Mouse (Mus musculus) c-Kit-positive CD71-negative TER-119-negative erythroid progenitor cells, embryonic 14.5 days (primary cell): ENCODE measurements around the gene Rai2.
"Not testable (repeated sequence)": the region's sequence is repeated elsewhere in the genome, so short reads cannot be mapped to it uniquely, and the experiment has no call there.

Experiments
- DNase-seq: peaks from one replicate; pipeline ENCODE4 v3.0.0-alpha.2; 2013; ENCODE audit warnings: low read depth

Gene Rai2

DNA sequence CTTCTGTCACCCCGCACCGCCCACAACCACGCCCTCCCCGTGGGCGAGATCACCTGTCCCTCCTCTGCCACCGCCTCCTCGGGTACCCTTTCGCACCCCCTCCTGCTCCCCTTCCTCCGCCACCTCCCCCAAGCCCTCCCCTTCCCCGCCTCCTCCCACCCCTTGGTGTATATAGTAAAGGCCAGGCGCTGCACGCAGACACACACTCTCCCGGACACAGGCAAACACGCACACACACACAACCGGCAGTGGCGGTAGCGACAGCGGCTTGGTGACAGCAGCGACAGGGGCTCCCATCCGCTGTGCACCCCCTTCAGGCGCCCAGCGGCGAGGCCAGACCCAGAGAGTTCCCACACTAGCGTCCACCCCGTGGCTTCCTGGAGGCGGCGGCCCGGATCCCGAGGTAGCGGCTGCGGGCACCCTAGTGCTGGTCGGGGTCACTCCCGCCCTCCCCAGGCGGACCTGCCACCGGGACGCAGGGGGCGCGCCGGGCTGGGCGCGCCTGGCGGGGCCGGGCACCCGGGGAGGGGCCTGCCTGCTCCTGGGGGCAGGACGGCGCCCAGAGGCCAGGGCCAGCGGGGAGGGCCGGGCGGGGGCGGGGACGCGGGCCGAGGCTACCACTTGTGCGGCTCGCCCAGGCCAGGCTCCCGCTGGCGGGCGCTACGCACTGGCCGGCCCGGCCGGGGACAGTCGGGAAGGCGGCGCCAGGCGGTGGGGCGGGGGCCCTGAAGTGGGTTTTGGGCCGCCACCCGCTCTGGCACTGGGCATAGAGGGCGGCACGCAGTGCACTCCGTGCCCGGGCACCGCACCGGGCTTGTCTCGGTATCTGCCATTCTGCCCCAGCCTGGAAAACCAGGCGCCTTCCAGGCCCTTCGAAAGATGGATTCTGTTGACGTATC, at the start of gene Rai2:
Gene Rai2, plus strand, starts transcription at position 205 of the 899 bp plus-strand sequence.
- no peak for DNase-seq

DNA sequence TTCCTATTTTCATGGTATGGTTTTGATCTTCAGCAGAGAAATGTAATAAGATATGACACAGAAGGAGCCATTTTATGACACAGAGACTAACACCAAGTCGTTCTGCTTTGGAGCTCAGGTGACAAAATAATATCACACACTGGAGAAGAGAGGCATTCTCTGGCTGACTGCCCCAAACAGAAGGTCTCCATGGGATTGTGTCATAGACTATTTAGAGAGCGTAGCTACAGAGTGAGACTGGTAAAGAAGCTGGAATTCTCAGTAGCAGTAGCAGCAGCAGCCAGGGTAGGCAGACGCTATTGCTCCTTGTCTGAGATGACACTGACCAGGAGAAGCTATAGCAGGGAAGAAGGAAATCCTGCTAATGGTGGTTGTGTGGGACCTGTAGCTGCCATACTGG, 27.5 kb upstream of the Rai2 start:
- DNase-seq: no peak

DNA sequence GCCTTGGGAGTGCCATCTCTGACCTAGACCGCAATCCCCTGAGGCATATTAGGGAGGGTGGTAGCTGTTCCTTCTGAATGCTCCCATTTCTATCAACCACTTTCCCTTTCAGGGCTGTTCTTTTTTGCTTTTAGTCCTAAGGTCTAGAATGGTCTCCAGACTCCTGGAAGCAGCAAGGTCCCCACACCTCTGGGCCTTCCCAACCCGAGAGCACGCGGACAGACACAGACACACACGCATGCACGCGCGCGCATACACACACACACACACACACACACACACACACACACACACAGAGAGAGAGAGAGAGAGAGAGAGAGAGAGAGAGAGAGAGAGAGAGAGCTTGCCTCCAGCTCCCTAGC, 385 bp upstream of the Rai2 start:
- no peak for DNase-seq

DNA sequence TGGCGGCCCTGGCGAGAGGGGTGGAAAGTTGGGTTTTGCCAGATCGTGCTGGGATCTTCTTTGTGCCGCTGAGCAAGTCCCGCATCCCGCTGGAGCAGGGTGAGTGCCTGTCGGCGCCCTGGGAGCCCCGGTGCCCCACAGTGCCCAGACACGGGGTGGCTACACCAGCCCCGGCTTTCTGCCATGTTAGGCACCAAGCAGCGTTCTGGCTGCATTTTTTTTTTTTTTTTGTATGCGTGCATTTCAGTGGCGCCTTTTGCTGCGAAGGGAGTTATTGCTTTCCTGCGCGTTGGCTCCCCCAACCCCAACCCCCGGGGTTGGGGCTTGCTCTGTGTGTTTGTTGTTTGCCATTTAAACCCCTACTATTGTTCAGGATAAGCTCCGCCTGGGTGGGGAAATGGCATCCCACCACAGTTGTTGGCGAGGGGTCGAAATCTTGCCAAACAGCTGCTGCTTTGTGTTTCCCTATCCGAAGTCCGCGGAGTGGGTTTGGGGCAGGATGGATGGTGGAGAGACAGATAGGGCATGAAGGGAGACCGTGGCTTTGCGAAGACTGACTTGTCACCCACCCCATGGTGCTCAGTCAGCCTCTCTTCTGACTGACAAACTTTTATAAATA, 1.0 kb downstream of the Rai2 start:
- no peak for DNase-seq

GRCm38 (mm10) chrX:161718548-161718947, 1.7 kb downstream of the Rai2 start:
- no peak for DNase-seq

GRCm38 (mm10) chrX:161721082-161721481, 4.2 kb downstream of the Rai2 start:
- DNase-seq: no peak

- DNase-seq: no peak
These were observed 6.5 kb downstream of the Rai2 start for GRCm38 (mm10) chrX:161723391-161723808.

GRCm38 (mm10) chrX:161726257-161726656, 9.4 kb downstream of the Rai2 start:
- DNase-seq: no peak

DNA sequence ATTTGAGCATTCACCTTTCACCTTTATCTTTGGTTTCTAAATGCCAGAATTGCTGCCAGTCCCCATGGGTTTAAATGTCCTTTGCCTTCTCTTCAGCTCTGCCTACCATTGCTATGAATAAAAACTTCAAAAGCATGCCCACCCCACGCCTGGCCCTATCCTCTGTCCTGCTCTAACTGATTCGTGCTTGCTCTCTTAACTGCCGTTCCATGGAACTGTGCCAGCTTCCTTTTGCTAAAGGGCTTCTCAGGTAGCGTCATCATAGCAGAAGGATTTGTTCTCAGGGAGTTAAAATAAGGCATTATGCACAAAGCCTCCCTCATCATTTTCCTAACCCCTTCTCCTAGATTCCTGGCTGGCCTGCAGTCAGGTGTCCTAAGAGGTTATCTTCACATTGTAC, 11.6 kb downstream of the Rai2 start:
- no peak for DNase-seq

DNA sequence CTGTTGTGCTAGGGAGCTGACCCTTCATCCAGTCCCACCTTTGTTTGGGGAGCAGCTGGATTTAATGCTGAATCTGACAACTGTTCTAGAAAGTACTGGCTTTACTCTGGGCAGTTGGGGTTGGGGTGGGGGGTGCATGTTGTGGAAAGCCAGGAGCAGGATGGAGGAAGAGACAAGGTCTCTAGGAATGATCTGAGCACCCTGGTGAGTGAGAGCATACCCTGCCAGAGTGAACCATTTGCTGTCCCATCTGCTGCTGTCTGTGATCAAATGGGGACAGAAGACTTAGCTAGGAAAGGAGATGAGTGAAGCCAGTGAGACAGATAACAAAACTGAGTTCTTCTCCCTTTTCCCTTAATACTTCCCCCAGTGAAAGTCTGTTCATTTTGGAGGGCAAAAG, 13.2 kb downstream of the Rai2 start:
- DNase-seq: no peak

DNA sequence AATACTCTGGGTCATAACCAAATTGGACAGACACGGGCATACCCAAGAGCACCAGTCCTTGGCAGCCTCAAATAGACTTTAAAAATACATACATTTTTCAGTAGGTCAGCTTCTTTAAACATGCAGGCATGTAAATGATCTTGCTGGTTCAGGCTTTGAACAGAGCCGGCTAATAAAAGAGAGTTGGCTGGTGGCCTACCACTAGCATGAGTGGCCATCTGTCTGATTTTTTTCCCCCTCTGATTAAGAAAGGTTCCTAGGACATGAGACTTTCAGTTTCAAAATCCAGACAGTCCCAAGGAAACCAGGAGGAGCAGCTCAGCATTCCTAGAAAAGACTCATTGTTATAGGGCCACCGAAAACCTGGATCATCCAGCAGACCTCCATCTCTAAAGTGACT, 15.0 kb downstream of the Rai2 start:
- no peak for DNase-seq

GRCm38 (mm10) chrX:161733581-161734309, 16.9 kb downstream of the Rai2 start:
- no peak for DNase-seq

DNA sequence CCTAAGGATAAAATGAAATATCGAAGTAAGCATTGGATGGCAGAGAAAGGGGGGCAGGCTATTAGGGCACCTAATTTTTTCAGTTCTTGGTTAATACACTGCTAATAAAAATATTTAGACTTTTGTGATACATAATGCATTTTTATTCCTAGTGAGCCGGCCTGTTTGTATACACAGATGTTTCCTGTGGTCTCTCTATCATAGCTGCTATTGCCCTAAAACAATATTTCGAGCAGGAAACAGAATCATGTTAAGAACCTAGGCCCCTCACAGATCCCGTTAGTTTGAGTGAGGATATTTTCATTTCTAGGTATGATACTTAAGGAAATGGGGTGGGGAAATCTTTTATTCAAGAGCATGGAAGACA, 17.4 kb downstream of the Rai2 start:
- no peak for DNase-seq

DNA sequence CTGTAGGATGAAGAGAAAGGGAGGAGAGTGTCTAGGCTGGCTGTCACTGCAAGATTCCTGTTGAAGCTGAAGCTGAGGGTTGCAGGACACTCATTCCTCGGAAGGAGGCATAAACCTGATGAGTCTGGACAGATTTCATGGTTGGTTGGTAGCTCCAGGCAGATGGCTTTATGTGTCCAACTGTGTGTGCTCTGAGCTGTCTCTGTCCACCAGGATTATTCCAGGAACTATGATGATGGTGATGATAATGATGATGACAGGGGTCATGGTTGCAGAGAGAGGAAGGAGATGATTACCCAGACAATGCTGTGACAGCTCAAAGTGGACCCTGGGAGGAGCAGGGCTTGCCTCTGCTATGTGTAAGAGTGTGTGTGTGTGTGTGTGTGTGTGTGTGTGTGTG, 22.5 kb downstream of the Rai2 start:
- no peak for DNase-seq

DNA sequence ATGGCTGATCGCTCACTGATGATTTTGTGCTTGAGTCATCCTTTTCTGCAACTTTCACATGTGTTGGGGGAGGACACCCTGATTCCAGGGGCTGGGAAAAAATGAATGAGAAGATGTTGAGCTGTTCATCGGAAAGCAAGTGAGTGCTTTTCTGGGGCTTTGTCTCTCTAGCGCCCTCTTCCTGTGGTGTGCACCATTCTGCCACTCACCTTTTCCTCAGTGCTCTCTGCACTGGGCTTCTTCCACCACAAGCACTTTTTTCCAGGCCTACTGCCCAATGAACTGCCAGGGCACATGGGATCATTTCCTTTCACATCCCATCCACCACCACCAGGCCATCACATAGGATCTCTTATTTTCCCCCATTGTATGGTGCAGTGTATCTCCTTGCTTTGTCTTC, 26.2 kb downstream of the Rai2 start:
- no peak for DNase-seq

GRCm38 (mm10) chrX:161745296-161745695, 28.4 kb downstream of the Rai2 start:
- no peak for DNase-seq

GRCm38 (mm10) chrX:161747337-161747736, 30.5 kb downstream of the Rai2 start:
- no peak for DNase-seq

DNA sequence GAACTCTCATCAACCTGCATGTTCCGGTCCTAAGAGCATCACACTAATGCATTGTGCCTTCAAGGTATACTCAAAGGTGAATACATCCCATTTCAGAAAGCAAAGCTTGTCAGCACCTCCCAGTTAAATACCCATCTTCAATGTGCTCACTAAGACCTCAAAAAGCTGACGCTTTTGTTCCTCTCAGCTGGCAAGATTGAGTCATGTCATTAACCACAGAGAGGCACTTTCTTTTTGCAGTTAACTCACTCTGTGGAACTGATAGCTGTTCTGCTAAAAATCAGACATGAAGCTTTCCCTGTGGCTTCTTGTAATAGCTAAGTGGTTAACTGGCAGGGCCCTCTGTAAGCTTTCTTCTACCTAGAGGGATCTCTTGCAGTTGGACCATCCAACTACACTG, 36.6 kb downstream of the Rai2 start:
- no peak for DNase-seq

- DNase-seq: no peak
These were observed 59.6 kb downstream of the Rai2 start for GRCm38 (mm10) chrX:161776321-161776962.

- no peak for DNase-seq
These were observed 63.6 kb downstream of the Rai2 start for GRCm38 (mm10) chrX:161780321-161781034.

DNA sequence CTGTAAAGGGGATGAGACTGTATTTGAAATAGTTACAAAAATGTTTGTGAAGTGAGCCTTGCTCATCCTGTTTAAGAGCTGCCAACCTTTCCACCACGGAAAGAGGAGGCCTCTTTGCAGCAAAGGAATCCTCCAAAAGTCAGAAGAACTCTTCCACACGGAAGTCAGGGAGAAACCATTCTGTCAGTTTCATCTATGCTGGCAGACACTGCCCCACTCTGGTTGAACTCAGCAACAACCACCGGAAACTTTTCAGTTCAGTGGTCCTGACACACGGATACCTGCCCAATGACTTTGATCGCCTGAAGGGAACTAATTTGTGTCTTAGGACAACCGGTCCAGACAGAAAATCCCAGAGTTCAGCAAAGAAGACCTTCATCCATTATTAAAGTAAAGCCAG, 73.3 kb downstream of the Rai2 start:
- no peak for DNase-seq

GRCm38 (mm10) chrX:161826186-161826585, 109.3 kb downstream of the Rai2 start:
- DNase-seq: not testable (repeated sequence)
